Mouse (Mus musculus): ENCODE measurements at regions not wholly inside any gene's neighbourhood (a gene's known extent, or its start where the extent isn't known, plus 50 kb on each side); places are given as distances from the start of the nearest gene placed in this dataset.

DNA sequence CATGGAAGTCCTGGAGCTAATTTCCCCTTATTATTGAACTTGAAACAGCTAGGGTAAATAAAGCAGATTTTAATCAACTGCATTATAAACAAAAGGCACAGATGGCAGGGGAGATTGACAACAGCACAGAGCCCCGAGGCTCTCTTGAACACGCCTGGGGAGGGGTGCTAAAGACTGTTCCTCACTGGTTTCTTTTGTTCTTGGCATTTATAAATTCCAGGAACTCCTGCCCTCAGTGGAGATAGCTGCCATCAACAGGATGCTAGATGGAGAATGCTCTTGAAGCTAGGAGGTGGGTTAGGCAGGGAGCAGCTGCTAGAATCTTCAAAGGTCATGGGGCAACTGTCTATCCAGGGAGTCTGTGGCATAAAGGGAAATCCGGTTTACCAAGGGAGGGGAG is 102.2 kb upstream of the Kit start:
- TF ChIP-seq FLI1 (IDR thresholded peaks at IDR 0.05; ENCODE audit: low read length) (no peak), GATA1 (IDR thresholded peaks at IDR 0.05; ENCODE audit: borderline replicate concordance, low read length) (no peak)
